Mouse (Mus musculus) kidney, adult 11 months (tissue): ENCODE data around the gene Clic4.
"Not testable (repeated sequence)": the region's sequence is repeated elsewhere in the genome, so short reads cannot be mapped to it uniquely, and the experiment has no call there.

ENCODE experiments used
- DNase-seq: peaks from one replicate; pipeline ENCODE4 v3.0.0; 2022

Clic4 gene

DNA sequence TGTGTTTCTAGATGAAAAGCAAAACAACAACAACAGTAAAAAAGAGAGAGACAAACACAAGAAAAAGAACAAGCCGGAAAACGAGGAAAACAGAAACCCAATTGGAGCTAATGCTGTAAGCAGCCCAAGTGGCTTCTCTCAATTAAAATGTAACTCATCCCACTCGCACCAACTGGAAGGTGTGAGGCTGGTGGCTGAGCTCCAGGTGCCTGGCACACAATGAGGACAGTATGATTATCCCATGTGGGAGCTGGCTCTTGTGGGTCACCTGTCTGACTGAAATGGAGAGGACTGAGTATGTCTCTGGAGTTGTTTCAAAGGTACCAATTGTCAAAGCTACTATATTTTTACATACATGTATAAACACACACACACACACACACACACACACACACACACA lies 41.5 kb downstream of the Clic4 start:
- peak; percentile 51 for DNase-seq

DNA sequence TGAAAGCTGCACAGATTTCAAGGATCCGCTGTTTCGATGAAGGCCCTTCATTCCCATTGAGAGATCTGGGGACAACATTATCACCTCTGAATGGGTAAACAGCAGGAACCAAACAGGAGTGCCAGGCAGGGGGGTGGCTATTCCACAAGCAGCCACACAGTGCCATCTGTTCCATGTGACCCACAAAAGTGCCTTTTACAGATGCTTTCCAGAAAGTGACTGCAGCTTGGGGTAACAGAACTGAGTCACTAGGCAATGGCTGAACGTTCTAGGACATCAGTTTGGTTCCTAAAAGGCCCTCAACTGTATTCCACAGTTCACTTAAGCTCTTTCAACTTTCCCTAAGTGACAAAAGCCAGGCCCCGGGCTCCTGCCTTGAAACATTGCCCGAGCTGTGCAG lies 42.0 kb downstream of the Clic4 start:
- DNase-seq = no peak

DNA sequence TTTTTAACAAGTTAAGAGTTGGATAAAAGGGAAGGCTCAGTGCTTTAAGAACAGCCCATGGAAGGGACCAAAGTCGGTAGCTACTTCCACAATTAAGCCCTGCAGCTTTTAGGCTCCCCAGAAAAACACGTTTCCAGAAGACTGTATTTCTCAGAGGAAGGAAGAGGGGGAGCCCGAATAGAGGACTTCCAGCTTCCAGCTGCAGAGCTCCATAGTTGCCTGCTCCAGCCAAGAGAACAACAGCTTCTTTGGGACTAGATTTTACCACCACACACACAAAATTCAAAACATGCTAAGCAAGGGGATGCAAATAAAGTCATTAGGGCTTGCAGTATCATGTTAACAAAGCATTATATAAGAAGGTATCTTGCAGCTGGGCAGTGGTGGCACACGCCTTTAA lies 42.7 kb downstream of the Clic4 start:
- no peak for DNase-seq

DNA sequence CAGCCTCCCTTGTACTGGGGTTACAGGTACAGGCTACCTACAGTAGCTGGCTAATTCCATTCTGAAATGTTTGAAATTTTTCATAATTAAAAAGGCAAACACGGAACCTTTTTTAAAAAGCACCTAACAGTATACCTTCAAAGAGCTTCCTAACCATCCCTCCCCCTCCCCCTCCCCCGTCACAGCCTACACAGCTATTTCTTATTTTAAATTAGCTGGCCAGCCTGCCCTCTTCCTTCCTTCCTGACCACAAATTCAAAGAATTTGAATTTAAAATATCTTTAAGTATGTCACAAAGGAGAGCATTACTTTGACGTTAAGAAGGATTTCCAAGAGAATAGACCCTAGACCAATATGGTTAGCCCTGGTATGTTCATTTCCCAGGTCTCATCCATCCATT lies 44.5 kb downstream of the Clic4 start:
- DNase-seq = no peak

DNA sequence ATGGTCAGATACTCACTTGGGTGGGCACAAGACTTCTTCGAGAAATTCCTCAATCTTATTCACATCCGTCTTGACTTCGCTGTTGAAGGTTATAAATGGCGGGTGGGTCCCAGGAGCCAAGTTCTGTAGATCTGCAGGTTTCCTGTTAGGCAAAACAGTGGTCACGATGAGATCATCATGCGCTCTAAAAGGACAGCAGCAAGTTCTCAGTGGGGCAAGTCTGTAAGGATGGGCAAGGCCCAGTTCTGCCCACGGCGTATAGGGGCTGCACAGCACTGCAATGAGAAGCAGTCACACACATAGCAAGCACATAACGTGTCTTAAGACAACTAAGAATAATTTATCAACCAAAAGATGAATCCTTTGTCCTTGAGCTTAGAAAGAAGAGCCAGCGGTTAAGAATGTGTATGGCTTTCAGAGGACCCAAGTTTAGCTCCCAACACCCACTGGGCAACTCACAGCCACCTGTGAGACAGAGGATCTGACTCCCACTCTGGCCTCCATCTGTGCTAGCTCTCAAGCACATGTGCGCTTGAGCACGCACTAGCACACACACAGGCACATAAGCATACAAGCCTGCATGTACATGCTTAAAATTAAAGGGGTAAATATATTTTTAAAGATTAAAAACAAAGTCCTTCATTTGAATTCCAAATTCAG lies 46.5 kb downstream of the Clic4 start:
- no peak for DNase-seq

GRCm38 (mm10) chr4:135223808-135224207 lies 48.8 kb downstream of the Clic4 start:
- DNase-seq = no peak

GRCm38 (mm10) chr4:135221632-135222407 lies 50.8 kb downstream of the Clic4 start:
- DNase-seq = no peak

DNA sequence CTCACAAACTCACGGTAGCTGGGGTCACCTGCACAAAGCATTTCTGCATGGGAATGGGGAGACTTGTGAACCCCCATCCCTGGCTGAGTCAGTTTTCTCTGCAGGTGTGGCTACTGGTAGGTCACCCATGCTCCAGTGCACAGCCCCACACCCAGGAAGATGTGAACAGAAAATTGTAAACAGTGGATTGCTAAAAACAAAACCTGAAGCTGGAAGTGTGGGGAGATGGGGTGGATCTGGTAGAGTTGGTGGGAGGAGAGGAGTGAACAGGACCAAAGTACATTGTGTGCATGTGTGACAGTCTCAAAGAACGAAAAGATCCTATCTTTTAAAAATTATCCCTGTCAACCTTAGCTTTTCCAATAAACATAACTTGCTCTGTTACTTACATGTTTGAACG lies 52.0 kb downstream of the Clic4 start:
- DNase-seq = no peak

DNA sequence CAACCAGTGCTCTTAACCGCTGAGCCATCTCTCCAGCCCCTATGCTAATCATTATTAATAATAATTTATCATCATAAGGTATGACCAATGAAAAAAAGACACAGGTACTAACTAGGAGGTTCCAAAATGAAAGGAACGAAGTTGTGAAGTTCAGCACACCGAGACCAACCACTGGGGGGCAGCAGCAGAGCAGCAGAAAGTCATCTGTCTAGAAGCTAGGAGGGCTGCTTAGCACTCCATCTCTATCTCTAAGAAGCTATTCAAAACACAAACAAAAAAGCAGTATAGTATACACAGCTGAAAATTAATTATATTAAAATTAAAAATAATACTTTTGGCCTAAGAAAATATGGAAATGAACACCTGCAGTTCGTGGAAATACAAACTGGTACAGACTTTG lies 53.0 kb downstream of the Clic4 start:
- DNase-seq = peak; percentile 60

GRCm38 (mm10) chr4:135209846-135210245 lies 62.8 kb downstream of the Clic4 start:
- no peak for DNase-seq

DNA sequence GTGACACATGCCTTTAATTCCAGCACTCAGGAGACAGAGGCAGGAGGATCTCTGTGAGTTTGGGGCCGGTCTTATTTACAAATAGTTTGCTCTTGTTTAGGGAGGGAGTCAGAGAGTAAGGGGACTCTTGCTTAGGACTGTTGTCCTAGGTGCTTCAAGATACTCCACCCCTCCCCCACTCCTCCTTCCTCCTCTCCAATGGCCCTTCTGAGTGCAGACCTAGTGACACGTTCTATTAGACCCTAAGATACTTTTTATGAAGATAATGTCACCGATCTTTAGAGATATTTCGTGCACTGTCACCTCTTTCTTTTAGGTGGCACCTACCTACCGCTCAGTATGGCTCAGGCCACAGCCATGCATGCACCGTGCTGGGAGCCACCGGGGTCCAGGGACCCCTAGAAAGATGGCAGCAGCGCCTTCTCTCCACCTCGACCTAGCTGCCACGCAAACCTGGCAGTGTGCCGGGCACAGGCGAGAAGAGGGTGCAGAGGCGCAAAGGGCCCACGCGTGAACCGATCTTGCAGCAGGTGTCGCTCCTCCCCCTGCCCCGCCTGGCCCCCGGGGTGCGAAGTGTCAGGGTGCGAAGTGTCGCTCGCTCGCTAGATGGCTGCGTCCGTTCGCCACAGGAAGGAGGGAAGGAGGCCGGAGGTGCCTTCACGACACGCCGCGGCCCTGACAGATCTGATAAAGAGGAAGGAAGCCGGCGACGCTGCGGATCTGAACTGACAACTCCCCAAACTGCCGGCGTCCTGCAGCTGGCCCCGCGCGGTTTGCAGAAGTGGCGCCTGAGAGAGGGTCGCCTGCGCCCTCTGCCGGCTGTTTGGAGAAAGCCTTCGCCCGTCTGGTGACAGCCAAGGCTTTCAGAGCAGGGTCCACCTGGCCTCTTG lies 66.7 kb downstream of the Clic4 start:
- DNase-seq = peak; percentile 84

DNA sequence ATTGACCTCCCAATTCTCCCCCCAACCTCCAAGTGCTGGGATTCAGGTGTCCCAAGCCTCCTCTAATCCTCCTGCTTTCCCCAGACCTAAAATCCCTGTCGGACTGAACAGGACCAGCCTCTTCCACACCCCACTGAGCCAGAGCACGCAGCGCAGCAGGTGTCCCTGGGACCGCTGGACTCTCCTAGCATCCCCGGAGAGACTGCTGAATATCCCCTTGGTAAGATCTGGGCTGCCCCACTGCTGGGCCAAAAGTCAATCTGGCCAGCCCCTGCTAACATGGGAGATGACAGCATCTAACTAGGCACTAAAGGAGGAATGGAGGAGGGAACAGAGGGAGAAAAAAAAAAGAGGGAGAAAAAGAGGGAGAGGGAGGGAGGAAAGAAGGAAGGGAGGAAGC lies 67.4 kb downstream of the Clic4 start:
- no peak for DNase-seq

DNA sequence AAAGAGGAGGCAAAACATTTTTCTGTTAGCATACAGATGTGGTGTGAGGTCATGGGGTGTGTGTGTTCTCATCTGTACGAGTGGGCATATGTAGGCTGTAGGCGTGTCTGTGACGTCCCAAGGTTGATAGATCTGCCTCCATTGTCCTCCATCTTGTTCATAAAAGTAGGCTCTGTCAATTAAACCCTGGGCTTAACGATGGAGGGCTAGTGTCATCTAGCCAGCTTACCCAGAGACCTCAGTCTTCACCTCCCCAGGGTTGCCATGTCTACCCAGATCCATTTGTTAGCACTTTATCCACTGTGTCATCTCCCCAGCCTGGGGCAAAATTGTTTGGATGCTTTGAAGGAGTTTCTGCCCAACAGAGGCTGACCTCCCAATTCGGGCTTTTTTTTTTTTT lies 67.9 kb downstream of the Clic4 start:
- no peak for DNase-seq

- DNase-seq = no peak
Measured at GRCm38 (mm10) chr4:135203806-135204560, 68.6 kb downstream of the Clic4 start.

- no peak for DNase-seq
Measured at GRCm38 (mm10) chr4:135203279-135203678, 69.3 kb downstream of the Clic4 start.

GRCm38 (mm10) chr4:135201771-135202170 lies 70.8 kb downstream of the Clic4 start:
- DNase-seq = no peak

- no peak for DNase-seq
Measured at GRCm38 (mm10) chr4:135197857-135198256, 74.8 kb downstream of the Clic4 start.

DNA sequence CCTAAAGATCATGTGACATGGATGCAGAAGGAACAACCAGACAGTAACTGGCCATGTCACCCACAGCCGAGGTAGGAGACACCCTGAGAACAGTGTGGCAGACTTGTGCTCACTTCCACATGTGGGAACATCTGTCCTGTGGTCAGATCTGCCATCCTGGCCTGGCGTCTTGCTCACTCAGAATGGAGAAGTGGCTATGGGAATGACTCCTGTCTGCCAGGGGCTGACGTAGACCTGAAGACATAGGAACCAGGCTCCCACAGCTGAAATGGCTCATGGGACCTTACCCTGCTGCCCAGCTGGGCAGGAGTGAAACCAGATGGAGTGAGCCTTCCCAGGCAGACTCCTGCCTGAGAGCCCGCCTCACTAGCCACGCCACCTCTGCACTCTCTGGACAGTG lies 79.8 kb downstream of the Clic4 start:
- peak; percentile 17 for DNase-seq

DNA sequence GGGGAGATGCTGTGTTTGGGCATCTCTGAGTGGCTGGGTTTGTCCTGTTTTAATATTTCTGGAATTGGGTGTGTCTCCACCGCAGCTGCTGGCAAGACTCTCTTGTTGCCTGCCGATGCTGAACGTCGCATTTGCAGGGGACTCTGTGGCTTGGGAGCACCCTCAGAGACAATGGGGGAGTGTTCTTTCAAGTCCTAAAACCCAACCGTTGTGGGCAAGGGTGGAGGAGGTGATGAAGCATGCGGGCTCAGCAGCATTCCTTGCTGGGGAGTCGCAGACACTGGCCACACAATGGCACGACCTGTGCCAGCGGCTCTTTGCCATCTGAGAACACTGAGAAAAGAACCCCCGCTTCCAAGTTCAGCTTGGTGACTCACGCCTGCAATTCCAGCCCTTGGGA lies 81.0 kb downstream of the Clic4 start:
- no peak for DNase-seq

GRCm38 (mm10) chr4:135191185-135191584 lies 81.4 kb downstream of the Clic4 start:
- DNase-seq = no peak

DNA sequence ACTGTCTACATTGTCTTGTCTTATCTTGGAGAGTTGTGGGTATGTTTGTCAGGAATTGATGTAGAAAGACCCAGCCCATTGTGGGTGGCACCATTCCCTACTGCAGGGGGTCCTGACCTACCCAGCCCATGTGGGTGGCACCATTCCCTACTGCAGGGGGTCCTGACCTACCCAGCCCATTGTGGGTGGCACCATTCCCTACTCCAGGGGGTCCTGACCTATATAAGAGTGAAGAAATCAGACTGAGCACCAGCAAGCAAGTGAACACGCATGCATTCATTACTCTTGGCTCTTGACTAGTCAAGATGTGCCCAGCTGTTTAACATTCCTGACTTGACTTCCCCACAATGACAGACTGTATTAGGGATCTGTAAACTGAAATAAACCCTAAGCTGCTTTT lies 82.2 kb downstream of the Clic4 start:
- DNase-seq = no peak

GRCm38 (mm10) chr4:135189452-135190008 lies 83.1 kb downstream of the Clic4 start:
- DNase-seq = no peak

DNA sequence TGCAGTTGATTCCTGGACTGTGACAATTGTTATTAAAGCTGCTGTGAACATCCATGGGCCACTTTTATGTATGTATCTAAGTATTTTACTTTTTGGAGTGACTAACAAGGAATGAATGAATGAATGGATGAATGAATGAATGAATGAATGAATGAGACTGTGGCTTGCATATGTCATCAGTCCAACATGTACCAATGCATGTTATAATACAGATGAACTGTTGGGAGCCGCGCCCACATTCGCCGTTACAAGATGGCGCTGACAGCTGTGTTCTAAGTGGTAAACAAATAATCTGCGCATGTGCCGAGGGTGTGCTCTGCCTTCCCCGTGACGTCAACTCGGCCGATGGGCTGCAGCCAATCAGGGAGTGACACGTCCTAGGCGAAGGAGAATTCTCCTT lies 88.3 kb downstream of the Clic4 start:
- DNase-seq = not testable (repeated sequence)
